Mouse (Mus musculus): ENCODE results near the gene Sync. TPM values are rescaled to one million over a fixed set of nuclear protein-coding genes. Genes with fewer than 3 reads are reported as not detected.

Sync gene
- polyA plus RNA-seq, 1 experiment = 0.90 TPM

- TF ChIP-seq POLR2A (IDR thresholded peaks at IDR 0.05; ENCODE audit: insufficient read depth, low read length) (no peak), EP300 (IDR thresholded peaks at IDR 0.05; ENCODE audit: insufficient read depth, low read depth, low read length) (no peak), CTCF (IDR thresholded peaks at IDR 0.05; ENCODE audit: low read depth, low read length) (no peak)
- H3K36me3 ChIP-seq (ENCODE audit: control insufficient read depth, insufficient read depth, low read length, poor library complexity, severe bottlenecking) = no peaks in the 10 kb centered on the region
- H3K9ac ChIP-seq (ENCODE audit: low read depth, poor library complexity, severe bottlenecking) = no peak overlapping the region
- no peak overlapping the region for H3K4me3 ChIP-seq (ENCODE audit: low read depth, low read length)
- H3K9me3 ChIP-seq (replicated peaks; ENCODE audit: control insufficient read depth, insufficient read depth, low read length, poor library complexity, severe bottlenecking) = no peaks in the 10 kb centered on the region
- no peaks in the 10 kb centered on the region for H3K27me3 ChIP-seq (ENCODE audit: control insufficient read depth, insufficient read depth, low read length, poor library complexity, severe bottlenecking)
- no peak overlapping the region for H3K27ac ChIP-seq (ENCODE audit: insufficient read depth, low read length)
- H3K4me1 ChIP-seq (ENCODE audit: control insufficient read depth, insufficient read depth, low read length) = peaks cover 10% of the 10 kb centered on the region
Measured at GRCm38 (mm10) chr4:129249288-129249687, 38.1 kb upstream of the Sync start.

GRCm38 (mm10) chr4:129250759-129251481 is 36.5 kb upstream of the Sync start:
- Histone ChIP-seq H3K36me3 (ENCODE audit: control insufficient read depth, insufficient read depth, low read length, poor library complexity, severe bottlenecking) (no peaks in the 10 kb centered on the region), H3K27ac (ENCODE audit: insufficient read depth, low read length) (no peak overlapping the region), H3K27me3 (ENCODE audit: control insufficient read depth, insufficient read depth, low read length, poor library complexity, severe bottlenecking) (no peaks in the 10 kb centered on the region), H3K9ac (ENCODE audit: low read depth, poor library complexity, severe bottlenecking) (no peak overlapping the region), H3K9me3 (replicated peaks; ENCODE audit: control insufficient read depth, insufficient read depth, low read length, poor library complexity, severe bottlenecking) (no peaks in the 10 kb centered on the region), H3K4me3 (ENCODE audit: low read depth, low read length) (peak overlapping the region; percentile 13), H3K4me1 (ENCODE audit: control insufficient read depth, insufficient read depth, low read length) (peaks cover 10% of the 10 kb centered on the region)
- no peak for TF ChIP-seq CTCF (IDR thresholded peaks at IDR 0.05; ENCODE audit: low read depth, low read length)
- TF ChIP-seq POLR2A (IDR thresholded peaks at IDR 0.05; ENCODE audit: insufficient read depth, low read length) = no peak
- no peak for TF ChIP-seq EP300 (IDR thresholded peaks at IDR 0.05; ENCODE audit: insufficient read depth, low read depth, low read length)

GRCm38 (mm10) chr4:129251482-129252125 is 35.8 kb upstream of the Sync start:
- Histone ChIP-seq H3K4me1 (ENCODE audit: control insufficient read depth, insufficient read depth, low read length) (peaks cover 8% of the 10 kb centered on the region), H3K27ac (ENCODE audit: insufficient read depth, low read length) (no peak overlapping the region), H3K4me3 (ENCODE audit: low read depth, low read length) (peak overlapping the region; percentile 13), H3K9me3 (replicated peaks; ENCODE audit: control insufficient read depth, insufficient read depth, low read length, poor library complexity, severe bottlenecking) (no peaks in the 10 kb centered on the region), H3K36me3 (ENCODE audit: control insufficient read depth, insufficient read depth, low read length, poor library complexity, severe bottlenecking) (no peaks in the 10 kb centered on the region), H3K27me3 (ENCODE audit: control insufficient read depth, insufficient read depth, low read length, poor library complexity, severe bottlenecking) (no peaks in the 10 kb centered on the region), H3K9ac (ENCODE audit: low read depth, poor library complexity, severe bottlenecking) (no peak overlapping the region)
- no peak for TF ChIP-seq POLR2A (IDR thresholded peaks at IDR 0.05; ENCODE audit: insufficient read depth, low read length)
- TF ChIP-seq CTCF (IDR thresholded peaks at IDR 0.05; ENCODE audit: low read depth, low read length) = no peak
- TF ChIP-seq EP300 (IDR thresholded peaks at IDR 0.05; ENCODE audit: insufficient read depth, low read depth, low read length) = no peak

- Histone ChIP-seq H3K36me3 (ENCODE audit: control insufficient read depth, insufficient read depth, low read length, poor library complexity, severe bottlenecking) (no peaks in the 10 kb centered on the region), H3K9me3 (replicated peaks; ENCODE audit: control insufficient read depth, insufficient read depth, low read length, poor library complexity, severe bottlenecking) (no peaks in the 10 kb centered on the region), H3K4me1 (ENCODE audit: control insufficient read depth, insufficient read depth, low read length) (peaks cover 5% of the 10 kb centered on the region), H3K27ac (ENCODE audit: insufficient read depth, low read length) (no peak overlapping the region), H3K27me3 (ENCODE audit: control insufficient read depth, insufficient read depth, low read length, poor library complexity, severe bottlenecking) (no peaks in the 10 kb centered on the region), H3K9ac (ENCODE audit: low read depth, poor library complexity, severe bottlenecking) (no peak overlapping the region), H3K4me3 (ENCODE audit: low read depth, low read length) (no peak overlapping the region)
- TF ChIP-seq EP300 (IDR thresholded peaks at IDR 0.05; ENCODE audit: insufficient read depth, low read depth, low read length) (no peak), CTCF (IDR thresholded peaks at IDR 0.05; ENCODE audit: low read depth, low read length) (no peak)
Measured at GRCm38 (mm10) chr4:129252492-129252891, 34.9 kb upstream of the Sync start.

GRCm38 (mm10) chr4:129254571-129254970 is 32.8 kb upstream of the Sync start:
- Histone ChIP-seq H3K27me3 (ENCODE audit: control insufficient read depth, insufficient read depth, low read length, poor library complexity, severe bottlenecking) (no peaks in the 10 kb centered on the region), H3K4me1 (ENCODE audit: control insufficient read depth, insufficient read depth, low read length) (no peaks in the 10 kb centered on the region), H3K36me3 (ENCODE audit: control insufficient read depth, insufficient read depth, low read length, poor library complexity, severe bottlenecking) (no peaks in the 10 kb centered on the region), H3K9me3 (replicated peaks; ENCODE audit: control insufficient read depth, insufficient read depth, low read length, poor library complexity, severe bottlenecking) (no peaks in the 10 kb centered on the region), H3K27ac (ENCODE audit: insufficient read depth, low read length) (no peak overlapping the region), H3K4me3 (ENCODE audit: low read depth, low read length) (no peak overlapping the region), H3K9ac (ENCODE audit: low read depth, poor library complexity, severe bottlenecking) (no peak overlapping the region)
- no peak for TF ChIP-seq POLR2A (IDR thresholded peaks at IDR 0.05; ENCODE audit: insufficient read depth, low read length)
- TF ChIP-seq EP300 (IDR thresholded peaks at IDR 0.05; ENCODE audit: insufficient read depth, low read depth, low read length) = no peak
- no peak for TF ChIP-seq CTCF (IDR thresholded peaks at IDR 0.05; ENCODE audit: low read depth, low read length)
